Mouse (Mus musculus): ENCODE measurements around the gene Ccnj.

The Ccnj gene

GRCm38 (mm10) chr19:40849391-40849790, 18.3 kb downstream of the Ccnj start:
- DNase-seq = no peak

- DNase-seq = no peak
Measured at GRCm38 (mm10) chr19:40859555-40859954, 28.5 kb downstream of the Ccnj start.

- DNase-seq = no peak
Measured at GRCm38 (mm10) chr19:40868284-40868683, 37.2 kb downstream of the Ccnj start.

- no peak for DNase-seq
Measured at GRCm38 (mm10) chr19:40869425-40870105, 38.5 kb downstream of the Ccnj start.

- DNase-seq = peak; percentile 85
Measured at GRCm38 (mm10) chr19:40872955-40873665, 42.0 kb downstream of the Ccnj start.

- no peak for DNase-seq
Measured at GRCm38 (mm10) chr19:40881700-40882099, 50.6 kb downstream of the Ccnj start.

GRCm38 (mm10) chr19:40888887-40889286, 57.8 kb downstream of the Ccnj start:
- no peak for DNase-seq

GRCm38 (mm10) chr19:40894071-40894506, 63.0 kb downstream of the Ccnj start:
- DNase-seq = no peak

GRCm38 (mm10) chr19:40894519-40895392, 63.7 kb downstream of the Ccnj start, which contains the start of gene Zfp518a:
Gene Zfp518a (plus strand): TSS chr19:40894705.
- peak; percentile 92 for DNase-seq

GRCm38 (mm10) chr19:40895393-40895703, 64.3 kb downstream of the Ccnj start:
- no peak for DNase-seq

All from kidney, adult 18-20 months (tissue).